Mouse (Mus musculus) layer of hippocampus, adult 18-20 months (tissue): Measurements from ENCODE around the gene Mknk1. TPM values are rescaled to one million over a fixed set of nuclear protein-coding genes. Genes with fewer than 3 reads are reported as not detected.

Source experiments
- DNase-seq, 2 experiments: peaks; one replicate each; pipeline ENCODE4 v3.0.0; 2022; ENCODE audit warnings: low spot score in 2 of 2
- total RNA-seq, 2 experiments: library from RNA; stranded (reverse); gene quantifications; 2 replicates each; pipeline ENCODE4 v1.2.3; 2021

Gene Mknk1
- total RNA-seq, 2 experiments from 2014 or later = 40.4 to 45.2 TPM

GRCm38 (mm10) chr4:115890066-115890465, 51.1 kb downstream of the Mknk1 start:
- no peak for DNase-seq

GRCm38 (mm10) chr4:115890553-115890952, 51.6 kb downstream of the Mknk1 start, which contains the start of gene 6430628N08Rik:
TSS of gene 6430628N08Rik (plus strand) at chr4:115890665.
- DNase-seq = no peak

- no peak for DNase-seq
Measured at GRCm38 (mm10) chr4:115894281-115894680, 55.3 kb downstream of the Mknk1 start.

- no peak for DNase-seq
Measured at GRCm38 (mm10) chr4:115897901-115898631, 59.1 kb downstream of the Mknk1 start.

GRCm38 (mm10) chr4:115902816-115903215, 63.8 kb downstream of the Mknk1 start:
- peak; percentile 63 to 90 for DNase-seq

GRCm38 (mm10) chr4:115904375-115904774, 65.4 kb downstream of the Mknk1 start:
- no peak for DNase-seq

- no peak for DNase-seq
Measured at GRCm38 (mm10) chr4:115905701-115906100, 66.7 kb downstream of the Mknk1 start.

GRCm38 (mm10) chr4:115906791-115907190, 67.8 kb downstream of the Mknk1 start:
- no peak for DNase-seq

GRCm38 (mm10) chr4:115907994-115908393, 69.0 kb downstream of the Mknk1 start:
- no peak for DNase-seq

- DNase-seq = no peak
Measured at GRCm38 (mm10) chr4:115908641-115909040, 69.6 kb downstream of the Mknk1 start.

GRCm38 (mm10) chr4:115911586-115911985, 72.6 kb downstream of the Mknk1 start:
- no peak for DNase-seq

GRCm38 (mm10) chr4:115919911-115920310, 80.9 kb downstream of the Mknk1 start:
- DNase-seq = no peak

GRCm38 (mm10) chr4:115922688-115923087, 83.7 kb downstream of the Mknk1 start:
- DNase-seq = no peak

GRCm38 (mm10) chr4:115923262-115923880, 84.4 kb downstream of the Mknk1 start:
- no peak for DNase-seq

GRCm38 (mm10) chr4:115927637-115928036, 88.6 kb downstream of the Mknk1 start:
- no peak for DNase-seq

Other genes starting within 250 kb of the Mknk1 start
- not detected for gene Cyp4a32, start 238.2 kb upstream of the Mknk1 start, total RNA-seq
- 1 to 10 TPM; 1.2 to 1.3 TPM for gene Cyp4b1, start 191.5 kb upstream of the Mknk1 start, total RNA-seq
- 10 to 100 TPM; 53.6 to 56.3 TPM for gene Efcab14, start 101.5 kb upstream of the Mknk1 start, total RNA-seq
- not detected for gene Tex38, start 58.2 kb upstream of the Mknk1 start, total RNA-seq
- gene Atpaf1, start 54.4 kb upstream of the Mknk1 start, total RNA-seq = 10 to 100 TPM; 65.5 to 66.4 TPM
- 1 to 10 TPM; 4.0 to 6.5 TPM for gene Mob3c, start 11.1 kb upstream of the Mknk1 start, total RNA-seq
- under 1 TPM in 1 of 2 experiments, not detected in 1; 0.30 TPM for gene Kncn, start 45.2 kb downstream of the Mknk1 start, total RNA-seq
- gene 6430628N08Rik, start 51.5 kb downstream of the Mknk1 start, total RNA-seq = under 1 TPM in 1 of 2 experiments, not detected in 1; 0.20 TPM
- not detected for gene Dmbx1, start 100.7 kb downstream of the Mknk1 start, total RNA-seq
- 100 to 1,000 TPM; 136 to 145 TPM for gene Faah, start 178.7 kb downstream of the Mknk1 start, total RNA-seq
- 1 to 10 TPM; 9.6 TPM for gene Nsun4, start 214.7 kb downstream of the Mknk1 start, total RNA-seq
- 100 to 1,000 TPM; 395 to 403 TPM for gene Uqcrh, start 235.9 kb downstream of the Mknk1 start, total RNA-seq
- 10 to 100 TPM; 46.2 to 50.1 TPM for gene Lrrc41, start 236.1 kb downstream of the Mknk1 start, total RNA-seq